Comparison of ENCODE assay signal across 10 mouse cellular contexts in the genomic region with DNA sequence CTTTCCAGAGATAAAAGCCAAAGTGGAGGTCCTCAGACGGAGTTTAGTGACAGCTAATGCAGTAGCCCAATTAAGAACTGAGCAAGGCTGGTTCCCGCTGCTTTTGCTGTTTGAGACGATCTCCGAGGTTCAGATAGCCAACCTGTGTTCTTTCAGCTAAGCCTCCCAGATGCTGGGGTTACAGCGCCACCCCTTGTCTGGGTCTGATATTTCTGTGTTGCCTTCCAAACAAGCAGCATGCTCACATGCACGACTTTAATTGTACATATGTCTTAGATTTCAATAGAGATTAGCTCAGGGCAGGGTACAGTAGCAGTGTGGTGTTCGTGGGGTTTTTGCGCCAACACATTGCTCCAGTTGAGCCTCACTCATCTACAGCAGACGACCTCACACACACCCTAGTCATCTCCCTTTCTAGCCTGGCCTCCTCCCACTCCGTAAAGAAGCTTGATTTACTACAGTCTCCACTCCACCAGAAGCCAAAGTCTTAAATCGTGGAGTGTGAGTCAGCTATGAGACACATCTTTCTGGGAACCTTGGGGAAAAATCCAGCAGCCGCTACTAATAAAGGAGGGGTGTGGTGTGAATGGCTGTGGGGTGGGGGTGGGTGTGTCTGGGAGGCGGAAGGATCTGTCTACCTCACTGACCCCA. TPM values are rescaled to one million over a fixed set of nuclear protein-coding genes. Genes with fewer than 3 reads are reported as not detected.
DNase-seq lines count a peak whose midpoint lies in the region; ATAC-seq and TF ChIP-seq lines count a peak whose summit lies in the region.
"Had no signal": no experiment of that assay in that cellular context is flagged by ENCODE, and none has a peak within 500 bp of the region (broad histone marks: within the 10 kb centered on the region; RNA-seq: fewer than 3 reads in every experiment).

No protein-coding gene starts in this region.

- no peak for TF ChIP-seq POLR2A in thymus, adult 2 months (IDR thresholded peaks at IDR 0.05; ENCODE audit: control insufficient read depth, extremely low read depth, insufficient read depth, low read length, poor library complexity)

- no peak for ATAC-seq in hindbrain, postnatal 0 days
- ATAC-seq in hindbrain, embryonic 12.5 days (ENCODE audit: low FRiP score) = no peak
- no peak for ATAC-seq in midbrain, embryonic 11.5 days (ENCODE audit: low FRiP score)

- H3K36me3 ChIP-seq in hindbrain, postnatal 0 days (ENCODE audit: insufficient read depth, low read length) = peaks cover 23% of the 10 kb centered on the region
- peaks cover 34% of the 10 kb centered on the region for H3K36me3 ChIP-seq in hindbrain, embryonic 12.5 days
- no peaks in the 10 kb centered on the region; the same call in 1 of the 2 replicates for H3K36me3 ChIP-seq in thymus, adult 2 months (ENCODE audit: control insufficient read depth, insufficient read depth, low read length)
- peaks cover 3% of the 10 kb centered on the region; the same call in 1 of the 2 replicates for H3K36me3 ChIP-seq in midbrain, embryonic 11.5 days (ENCODE audit: control insufficient read depth, insufficient read depth, low read length)

- no peak overlapping the region for H3K27ac ChIP-seq in hindbrain, postnatal 0 days
- H3K27ac ChIP-seq in hindbrain, embryonic 12.5 days = no peak overlapping the region
- H3K27ac ChIP-seq in thymus, adult 2 months (ENCODE audit: control insufficient read depth, insufficient read depth, low read length) = no peak overlapping the region
- H3K27ac ChIP-seq in midbrain, embryonic 11.5 days (ENCODE audit: low read depth, low read length) = no peak overlapping the region
- H3K27ac ChIP-seq: hindbrain, embryonic 15.5 days; limb, embryonic 10.5 days; macrophage had no signal

- no peak overlapping the region for H3K9ac ChIP-seq in hindbrain, postnatal 0 days (replicated peaks; ENCODE audit: low read length)
- H3K9ac ChIP-seq in hindbrain, embryonic 12.5 days = no peak overlapping the region; the same call in 1 of the 2 replicates
- H3K9ac ChIP-seq in midbrain, embryonic 11.5 days (ENCODE audit: low read length) = no peak overlapping the region
- H3K9ac ChIP-seq: hindbrain, embryonic 15.5 days had no signal

- no peak overlapping the region for H3K4me2 ChIP-seq in hindbrain, postnatal 0 days (ENCODE audit: low read depth, low read length)
- no peak overlapping the region for H3K4me2 ChIP-seq in hindbrain, embryonic 12.5 days (replicated peaks)
- H3K4me2 ChIP-seq in midbrain, embryonic 11.5 days = no peak overlapping the region
- H3K4me2 ChIP-seq: hindbrain, embryonic 15.5 days had no signal

- DNase-seq in hindbrain, postnatal 0 days (ENCODE audit: low spot score) = no peak
- DNase-seq in thymus, postnatal 4 days = peak; percentile 61
- DNase-seq in thymus, adult 2 months = no peak
- DNase-seq in adrenal gland, postnatal 36 days = peak; percentile 66 to 68
- no peak for DNase-seq in retina, postnatal 1 day
- no peak for DNase-seq in midbrain, embryonic 11.5 days (ENCODE audit: low spot score, missing footprints)

- 61% methylated on average over 13 of the region's 13 CpGs for WGBS in hindbrain, postnatal 0 days
- 62% methylated on average over 13 of the region's 13 CpGs for WGBS in hindbrain, embryonic 12.5 days
- WGBS in thymus, adult 2 months = 80% methylated on average over 13 of the region's 13 CpGs
- 63% methylated on average over 13 of the region's 13 CpGs for WGBS in midbrain, embryonic 11.5 days

- peak; percentile 43 for TF ChIP-seq CTCF in hindbrain, postnatal 0 days (IDR thresholded peaks at IDR 0.05; ENCODE audit: low read depth)
- TF ChIP-seq CTCF in thymus, adult 2 months (IDR thresholded peaks at IDR 0.05; ENCODE audit: borderline replicate concordance, control insufficient read depth, extremely low read depth, insufficient read depth, low read length, poor library complexity) = no peak

- no peak overlapping the region for H3K4me3 ChIP-seq in hindbrain, postnatal 0 days (ENCODE audit: low read length)
- no peak overlapping the region for H3K4me3 ChIP-seq in hindbrain, embryonic 12.5 days
- no peak overlapping the region for H3K4me3 ChIP-seq in thymus, adult 2 months (ENCODE audit: control insufficient read depth, insufficient read depth, low read length)
- no peak overlapping the region for H3K4me3 ChIP-seq in midbrain, embryonic 11.5 days (ENCODE audit: low read depth, low read length)
- H3K4me3 ChIP-seq: hindbrain, embryonic 15.5 days; limb, embryonic 10.5 days had no signal

- H3K27me3 ChIP-seq in hindbrain, postnatal 0 days (ENCODE audit: insufficient read depth, low read length) = no peaks in the 10 kb centered on the region
- peaks cover 26% of the 10 kb centered on the region for H3K27me3 ChIP-seq in hindbrain, embryonic 12.5 days
- no peaks in the 10 kb centered on the region; the same call in 1 of the 2 replicates for H3K27me3 ChIP-seq in thymus, adult 2 months (ENCODE audit: control insufficient read depth, insufficient read depth, low read length)
- peaks cover 13% of the 10 kb centered on the region for H3K27me3 ChIP-seq in midbrain, embryonic 11.5 days (ENCODE audit: control insufficient read depth, insufficient read depth, low read length)

- H3K9me3 ChIP-seq in hindbrain, postnatal 0 days (ENCODE audit: low read length) = no peaks in the 10 kb centered on the region
- H3K9me3 ChIP-seq in hindbrain, embryonic 12.5 days (replicated peaks) = no peaks in the 10 kb centered on the region
- no peaks in the 10 kb centered on the region for H3K9me3 ChIP-seq in midbrain, embryonic 11.5 days (ENCODE audit: control insufficient read depth, low read length)
- H3K9me3 ChIP-seq: hindbrain, embryonic 15.5 days; limb, embryonic 10.5 days had no signal

- peaks cover 11% of the 10 kb centered on the region; the same call in 1 of the 2 replicates for H3K4me1 ChIP-seq in hindbrain, postnatal 0 days (ENCODE audit: insufficient read depth, low read length)
- H3K4me1 ChIP-seq in hindbrain, embryonic 12.5 days = peaks cover 16% of the 10 kb centered on the region
- peaks cover 22% of the 10 kb centered on the region for H3K4me1 ChIP-seq in thymus, adult 2 months (replicated peaks; ENCODE audit: control insufficient read depth, insufficient read depth, low read length)
- peaks cover 4% of the 10 kb centered on the region for H3K4me1 ChIP-seq in midbrain, embryonic 11.5 days (ENCODE audit: control insufficient read depth, insufficient read depth, low read length)

RNA-seq across cellular contexts. Expression of a gene that starts 6.4 kb away (rescaled TPM):
- 34.1 and 42.9 TPM in 2 replicates for total RNA-seq in hindbrain, postnatal 0 days (2014; rRNA removed)
- polyA plus RNA-seq in hindbrain, postnatal 0 days (2015; fragmentation: Nextera tagmentation; extraction: Ambion mirVana) = 114 and 118 TPM in 2 replicates
- 118 and 122 TPM in 2 replicates for polyA plus RNA-seq in hindbrain, embryonic 12.5 days (2016; fragmentation: Nextera tagmentation; extraction: Ambion mirVana)
- polyA plus RNA-seq in thymus, adult 2 months (2012; rRNA removed) = 32.8 and 36.7 TPM in 2 replicates
- 100 to 1,000 TPM in 1 of 2 experiments, 10 to 100 TPM in 1; 96.5 to 105 TPM for total RNA-seq in adrenal gland, postnatal 36 days (2021)
- 156 and 160 TPM in 2 replicates for polyA plus RNA-seq in midbrain, embryonic 11.5 days (2014; fragmentation: Nextera tagmentation; extraction: Ambion mirVana)

RNA-seq across cellular contexts. Expression of a gene that starts 6.9 kb away (rescaled TPM):
- 17.3 and 18.3 TPM in 2 replicates for total RNA-seq in hindbrain, postnatal 0 days (2014; rRNA removed)
- polyA plus RNA-seq in hindbrain, postnatal 0 days (2015; fragmentation: Nextera tagmentation; extraction: Ambion mirVana) = 24.7 and 25.5 TPM in 2 replicates
- 21.2 and 22.8 TPM in 2 replicates for polyA plus RNA-seq in hindbrain, embryonic 12.5 days (2016; fragmentation: Nextera tagmentation; extraction: Ambion mirVana)
- polyA plus RNA-seq in thymus, adult 2 months (2012; rRNA removed) = 15.3 and 18.2 TPM in 2 replicates
- 10 to 100 TPM; 17.4 to 18.8 TPM for total RNA-seq in adrenal gland, postnatal 36 days (2021)
- polyA plus RNA-seq in midbrain, embryonic 11.5 days (2014; fragmentation: Nextera tagmentation; extraction: Ambion mirVana) = 10.7 and 11.4 TPM in 2 replicates

RNA-seq across cellular contexts. Expression of a gene that starts 10.0 kb away (rescaled TPM):
- total RNA-seq in hindbrain, postnatal 0 days (2014; rRNA removed) = 2.0 and 3.0 TPM in 2 replicates
- 0.85 and 1.3 TPM in 2 replicates for polyA plus RNA-seq in hindbrain, postnatal 0 days (2015; fragmentation: Nextera tagmentation; extraction: Ambion mirVana)
- 1.4 and 2.0 TPM in 2 replicates for polyA plus RNA-seq in hindbrain, embryonic 12.5 days (2016; fragmentation: Nextera tagmentation; extraction: Ambion mirVana)
- polyA plus RNA-seq in thymus, adult 2 months (2012; rRNA removed) = 0.73 and 0.79 TPM in 2 replicates
- under 1 TPM; 0.40 to 0.56 TPM for total RNA-seq in adrenal gland, postnatal 36 days (2021)
- polyA plus RNA-seq in midbrain, embryonic 11.5 days (2014; fragmentation: Nextera tagmentation; extraction: Ambion mirVana) = 0.58 and 0.75 TPM in 2 replicates
- polyA plus RNA-seq: macrophage had no signal

RNA-seq across cellular contexts. Expression of a gene that starts 20.3 kb away (rescaled TPM):
- total RNA-seq in hindbrain, postnatal 0 days (2014; rRNA removed) = 88.2 and 103 TPM in 2 replicates
- 15.0 and 18.9 TPM in 2 replicates for polyA plus RNA-seq in hindbrain, postnatal 0 days (2015; fragmentation: Nextera tagmentation; extraction: Ambion mirVana)
- polyA plus RNA-seq in hindbrain, embryonic 12.5 days (2016; fragmentation: Nextera tagmentation; extraction: Ambion mirVana) = 6.1 and 7.2 TPM in 2 replicates
- polyA plus RNA-seq in thymus, adult 2 months (2012; rRNA removed) = 38.9 and 40.3 TPM in 2 replicates
- total RNA-seq in adrenal gland, postnatal 36 days (2021) = 10 to 100 TPM; 45.2 to 65.2 TPM
- 1.5 and 1.9 TPM in 2 replicates for polyA plus RNA-seq in midbrain, embryonic 11.5 days (2014; fragmentation: Nextera tagmentation; extraction: Ambion mirVana)

RNA-seq across cellular contexts. Expression of a gene that starts 36.3 kb away (rescaled TPM):
- 19.6 and 23.8 TPM in 2 replicates for total RNA-seq in hindbrain, postnatal 0 days (2014; rRNA removed)
- 7.7 and 9.0 TPM in 2 replicates for polyA plus RNA-seq in hindbrain, postnatal 0 days (2015; fragmentation: Nextera tagmentation; extraction: Ambion mirVana)
- 20.9 TPM in 2 replicates for polyA plus RNA-seq in hindbrain, embryonic 12.5 days (2016; fragmentation: Nextera tagmentation; extraction: Ambion mirVana)
- 29.2 and 30.1 TPM in 2 replicates for polyA plus RNA-seq in thymus, adult 2 months (2012; rRNA removed)
- 10 to 100 TPM; 11.5 to 13.1 TPM for total RNA-seq in adrenal gland, postnatal 36 days (2021)
- 9.4 and 9.5 TPM in 2 replicates for polyA plus RNA-seq in midbrain, embryonic 11.5 days (2014; fragmentation: Nextera tagmentation; extraction: Ambion mirVana)

Comparison
In these comparisons a context has a peak if more than half of its experiments do, and no peak if none do; other contexts are left out.
1. DNase-seq: peak in thymus, postnatal 4 days (single experiment) and adrenal gland, postnatal 36 days (2 of 2); none in hindbrain, postnatal 0 days (single experiment), thymus, adult 2 months (single experiment), retina, postnatal 1 day (single experiment) and midbrain, embryonic 11.5 days (single experiment).